Mouse (Mus musculus) embryo, embryonic 9.5 days (tissue): Measurements from ENCODE around the gene Cckbr.
A peak's percentile ranks its signal among the peaks of the same experiment; 100 is the strongest.

ENCODE experiments used
- DNase-seq: peaks from one replicate; pipeline ENCODE4 v3.0.0-alpha.2; 2017; ENCODE audit errors: extremely low spot score

Cckbr gene

DNA sequence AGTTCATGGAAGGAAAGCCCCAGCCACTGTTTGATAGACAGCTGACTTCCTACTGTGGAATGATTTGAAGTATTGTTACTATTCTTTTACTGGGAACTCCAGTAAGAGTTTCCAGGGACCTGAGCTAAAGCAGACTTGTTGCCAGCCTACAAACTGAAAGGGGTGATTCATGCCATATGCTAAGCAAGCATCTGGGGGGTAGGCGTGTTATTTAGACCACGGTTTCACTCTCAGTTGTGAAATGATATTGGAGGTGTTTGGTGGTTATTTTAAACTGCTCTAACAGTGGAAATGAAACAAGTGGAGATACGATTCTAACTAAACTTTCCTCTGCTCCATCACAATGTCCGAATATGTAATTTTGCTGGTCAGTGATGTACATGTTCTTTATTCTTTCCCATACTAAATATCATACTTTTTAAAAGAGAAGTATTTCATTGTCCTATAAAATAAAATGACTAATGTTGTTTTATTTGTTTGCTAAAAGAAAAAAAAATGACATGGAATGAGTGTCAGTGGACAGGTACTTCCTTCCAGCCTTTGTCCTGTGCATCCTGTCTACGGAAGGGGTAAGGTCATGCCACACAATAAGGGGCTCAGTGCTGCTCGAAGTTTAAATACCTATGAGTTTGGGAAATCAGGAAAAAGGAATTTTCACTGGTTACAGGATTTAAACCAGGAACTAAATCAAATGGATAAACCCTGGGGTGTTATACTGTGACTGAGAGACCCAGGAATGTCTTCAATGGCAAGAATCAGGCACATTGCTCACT is 61.8 kb downstream of the Cckbr start:
- DNase-seq, result no peak

DNA sequence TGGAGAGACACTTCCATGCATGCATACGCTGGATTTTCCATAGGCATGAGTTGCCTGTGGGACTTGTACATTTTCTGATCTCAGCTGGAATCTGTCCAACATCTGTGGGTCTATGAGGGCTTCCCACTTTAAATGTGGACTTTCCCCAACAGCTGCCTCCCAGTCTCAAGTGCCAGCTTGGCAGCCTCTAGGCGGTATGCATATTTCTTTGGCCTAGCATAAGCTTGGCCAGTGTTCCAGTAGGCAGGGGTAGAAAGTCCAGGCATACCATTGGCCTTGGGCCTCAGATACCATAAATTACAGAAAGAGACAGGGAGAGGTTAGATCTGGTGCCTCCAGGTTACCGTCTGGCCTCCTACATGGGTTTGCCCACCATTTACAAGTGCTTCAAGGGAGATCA is 72.3 kb downstream of the Cckbr start:
- no peak for DNase-seq

DNA sequence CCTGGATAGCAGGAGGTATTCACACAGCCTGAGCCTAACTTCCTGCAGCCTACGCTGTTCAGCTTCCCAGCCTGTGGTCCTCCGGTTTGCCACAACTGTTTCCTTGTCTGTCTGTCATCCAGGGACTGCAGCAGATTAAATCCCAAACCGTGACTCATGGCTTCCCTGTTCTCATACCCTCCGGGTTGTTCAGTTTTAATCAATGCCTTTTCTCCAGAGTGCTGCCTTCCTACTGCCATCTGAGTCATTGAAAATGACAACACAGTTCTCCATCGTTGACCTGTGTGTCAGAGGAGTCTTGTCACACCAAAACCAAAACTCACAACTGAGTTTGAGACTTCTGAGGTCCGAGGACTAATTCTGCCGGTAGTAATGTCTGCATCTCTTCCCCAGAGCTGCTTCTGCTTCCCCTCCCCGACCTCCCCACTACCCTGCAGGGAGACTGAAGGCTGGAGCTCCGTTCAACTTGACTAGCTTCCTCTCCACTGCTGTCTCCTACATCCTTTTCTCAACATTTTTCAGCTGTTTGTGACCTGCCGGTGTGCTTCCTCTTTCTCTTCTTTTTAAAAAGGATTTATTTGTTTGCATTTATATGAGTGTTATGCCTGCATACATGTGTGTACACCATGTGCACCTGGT is 73.4 kb downstream of the Cckbr start:
- DNase-seq, result no peak

DNA sequence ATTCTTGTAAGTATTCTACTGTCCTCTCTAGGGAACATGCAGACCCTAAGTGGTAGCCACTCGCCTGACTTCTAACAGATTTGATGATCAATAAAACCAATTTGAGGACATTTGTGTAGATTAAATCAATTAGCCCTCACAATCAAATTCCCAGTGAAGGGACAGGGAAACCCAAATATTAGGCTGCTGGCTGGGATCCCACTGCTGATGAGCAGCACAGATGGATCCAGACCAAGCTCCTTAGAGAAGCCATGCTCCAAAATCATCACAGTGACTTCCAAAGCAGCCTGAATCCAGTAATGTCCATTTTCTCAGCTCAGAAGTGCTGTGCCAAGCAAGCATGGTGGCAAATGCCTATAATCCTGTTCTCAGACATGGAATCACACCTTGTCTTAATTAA is 74.1 kb downstream of the Cckbr start:
- no peak for DNase-seq

DNA sequence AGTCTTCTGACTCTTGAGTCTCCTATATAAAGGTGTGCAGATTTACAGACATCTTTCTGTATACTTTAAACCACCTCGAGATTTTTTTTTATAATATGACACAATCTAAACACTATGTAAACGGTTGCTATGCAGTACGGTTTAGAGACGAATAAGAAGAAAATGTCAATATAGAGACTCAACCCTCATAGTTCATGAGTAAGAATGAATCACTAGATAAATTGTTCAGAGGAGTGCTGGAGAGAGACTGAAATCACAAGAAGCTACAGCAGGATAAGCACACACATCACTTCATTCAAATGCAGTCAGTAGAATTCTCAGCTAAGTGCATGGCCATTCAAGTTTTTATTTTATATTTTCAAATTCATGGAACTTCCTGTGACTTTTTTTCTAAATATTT is 76.5 kb downstream of the Cckbr start:
- no peak for DNase-seq

DNA sequence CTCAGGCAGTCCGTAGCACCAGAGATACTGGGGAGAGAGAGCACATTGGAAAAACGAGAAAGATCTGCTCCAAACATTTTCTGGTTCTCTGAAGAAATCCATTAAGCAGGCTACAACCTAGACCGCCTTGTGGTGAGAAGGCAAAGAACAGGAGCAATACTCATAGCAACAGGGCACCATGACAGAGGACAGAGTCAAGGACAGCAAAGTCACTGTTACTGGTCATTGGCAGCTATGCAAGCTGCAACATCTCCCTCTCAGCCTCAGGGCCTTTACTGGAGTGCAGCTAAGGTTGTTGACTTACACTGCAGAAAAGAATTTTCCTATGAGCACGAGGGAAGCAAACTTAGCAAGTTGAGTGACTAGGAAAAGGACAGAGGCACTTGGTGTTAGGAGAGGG is 81.7 kb downstream of the Cckbr start:
- no peak for DNase-seq

DNA sequence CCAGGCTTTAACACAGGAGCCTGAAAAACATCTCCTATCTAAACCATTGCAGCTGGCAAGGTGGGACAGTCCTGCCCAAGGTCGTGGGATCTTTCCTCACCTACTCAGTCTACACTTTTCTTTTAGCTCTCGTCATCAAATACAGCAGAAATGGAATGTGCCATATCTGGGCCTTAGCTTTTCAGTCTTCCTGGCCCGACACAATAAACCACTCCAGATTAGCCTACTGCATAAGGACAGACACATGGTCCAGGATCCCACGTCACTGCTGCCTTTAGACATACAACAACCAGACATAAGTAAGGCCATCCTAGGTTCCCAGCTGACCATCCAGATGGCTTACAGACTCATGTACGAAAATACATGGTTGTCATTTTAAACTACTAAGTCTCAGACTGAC is 84.6 kb downstream of the Cckbr start:
- DNase-seq, result no peak

DNA sequence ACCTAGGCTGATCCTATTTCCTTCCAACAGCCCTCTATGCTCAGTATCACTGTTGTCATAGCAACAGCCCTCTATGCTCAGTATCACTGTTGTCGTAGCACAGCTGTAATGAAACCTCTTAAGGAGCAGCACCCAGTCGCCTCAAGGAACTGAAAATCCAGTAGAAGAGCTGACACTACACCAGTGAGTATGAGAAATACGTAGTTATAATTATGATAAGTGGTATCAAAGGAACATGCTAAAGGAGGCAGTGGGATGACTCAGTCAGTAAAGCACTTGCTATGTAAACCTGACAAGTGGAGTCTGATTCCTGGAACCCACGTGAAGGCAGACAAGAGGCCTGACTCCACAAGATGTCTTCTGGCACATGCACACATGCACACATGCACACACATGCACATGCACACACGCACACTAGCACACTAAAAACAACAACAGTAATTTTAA is 88.3 kb downstream of the Cckbr start:
- no peak for DNase-seq

DNA sequence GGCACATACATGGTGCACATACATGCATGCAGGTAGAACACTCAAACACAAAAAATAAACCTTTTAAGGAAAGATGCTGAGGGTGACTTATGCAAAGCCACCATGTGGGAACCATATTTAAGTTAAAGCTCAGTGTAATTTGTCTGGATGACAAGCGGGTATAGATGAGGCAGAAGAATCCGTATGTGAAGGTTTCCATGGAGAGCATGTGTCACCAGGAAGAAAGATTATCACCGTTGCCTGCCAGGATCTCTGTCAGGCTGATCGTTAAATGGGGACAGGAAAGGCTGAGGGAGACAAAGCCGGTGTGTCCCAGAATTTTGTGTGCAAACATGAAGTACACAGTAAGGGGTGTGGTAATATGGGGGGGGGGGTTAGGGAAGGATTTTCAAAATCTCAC is 89.0 kb downstream of the Cckbr start:
- no peak for DNase-seq

DNA sequence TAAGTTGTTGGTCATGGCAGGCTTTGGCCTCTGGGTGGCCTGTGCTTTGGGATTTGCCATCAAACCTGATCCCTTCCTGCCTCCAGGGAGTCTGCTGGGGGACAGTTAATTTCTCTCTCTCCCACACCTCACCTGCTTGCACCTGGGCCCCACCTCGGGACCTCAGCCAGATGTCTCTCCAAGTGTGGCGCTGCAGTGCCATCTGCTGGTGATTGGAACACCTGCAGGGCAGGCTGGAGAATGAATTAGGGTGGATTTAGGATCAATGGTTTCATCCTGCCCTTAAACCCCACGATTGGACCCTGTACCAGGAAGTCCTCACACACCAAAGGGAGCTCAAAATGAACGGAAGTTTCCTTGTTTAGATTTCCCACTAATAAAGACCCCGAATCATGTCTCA is 89.6 kb downstream of the Cckbr start:
- peak; percentile 61 for DNase-seq

DNA sequence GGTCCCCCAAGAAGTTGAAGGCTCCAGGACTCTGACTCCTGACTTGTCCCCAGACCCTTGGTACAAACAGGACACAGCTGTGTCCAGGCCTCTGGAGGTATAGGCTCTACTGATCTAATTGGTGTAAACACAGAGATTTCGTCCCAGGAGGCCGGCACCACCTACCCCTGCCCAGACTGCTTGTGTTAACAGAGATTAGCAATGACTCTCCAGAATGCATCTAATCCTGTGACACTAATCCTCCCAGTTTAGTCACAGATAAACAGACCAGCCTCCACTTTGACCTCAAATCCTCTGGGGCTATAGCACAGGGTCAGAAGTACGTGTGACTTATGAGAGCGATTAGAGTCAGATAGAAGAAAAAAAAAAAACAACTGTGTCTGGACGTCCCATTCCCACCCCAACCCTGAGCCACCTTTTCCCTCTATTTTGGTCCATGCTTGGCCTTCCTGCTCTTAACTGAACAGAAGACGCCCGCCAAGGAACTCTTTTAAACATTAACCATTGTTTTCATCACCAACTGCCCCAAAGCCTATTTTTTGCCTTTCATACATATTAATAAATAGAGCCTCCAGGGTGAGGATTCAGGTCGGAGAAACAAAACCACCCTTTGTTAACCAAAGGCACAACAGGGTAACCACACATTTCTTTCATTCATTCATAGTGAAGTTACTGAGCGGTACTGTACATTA is 91.3 kb downstream of the Cckbr start:
- DNase-seq, result peak; percentile 14

DNA sequence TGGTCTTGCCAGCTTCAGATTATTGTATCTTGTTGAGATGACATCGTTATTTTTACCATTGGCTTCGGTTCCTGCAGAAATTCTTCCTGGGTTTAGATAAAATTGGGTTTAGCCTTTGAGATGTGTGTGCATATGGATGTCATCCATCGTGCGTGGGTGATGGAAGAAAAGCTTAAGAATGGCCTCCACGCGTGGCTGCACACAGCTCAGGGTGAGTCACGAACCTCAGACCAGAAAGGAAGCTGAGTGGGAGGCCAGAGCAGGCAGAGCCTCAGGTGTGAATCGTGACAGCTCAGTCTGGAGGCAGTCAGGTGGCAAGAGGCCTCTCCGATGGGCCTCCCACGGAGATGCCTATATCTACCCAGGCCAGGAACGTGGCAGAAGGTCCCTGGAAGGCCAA is 93.8 kb downstream of the Cckbr start:
- DNase-seq, result no peak

DNA sequence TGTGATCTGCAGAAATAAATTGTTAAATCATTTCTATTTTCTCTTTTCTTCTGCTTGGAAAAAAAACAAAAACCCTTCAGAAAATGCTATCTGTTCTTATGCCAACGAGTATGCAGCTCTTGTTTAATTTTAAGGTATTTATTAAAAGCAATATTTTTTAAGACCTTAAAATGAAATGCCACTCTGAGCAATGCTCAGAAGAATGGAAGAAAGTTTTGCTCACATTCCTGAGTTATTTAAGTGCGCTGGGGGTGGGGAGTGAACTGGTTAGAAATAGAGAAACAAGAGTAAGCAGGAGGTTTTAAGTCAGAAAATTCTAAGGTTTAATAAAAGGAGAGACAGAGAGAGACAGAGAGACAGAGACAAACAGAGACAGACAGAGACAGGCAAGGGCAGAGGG is 94.2 kb downstream of the Cckbr start:
- DNase-seq, result no peak

DNA sequence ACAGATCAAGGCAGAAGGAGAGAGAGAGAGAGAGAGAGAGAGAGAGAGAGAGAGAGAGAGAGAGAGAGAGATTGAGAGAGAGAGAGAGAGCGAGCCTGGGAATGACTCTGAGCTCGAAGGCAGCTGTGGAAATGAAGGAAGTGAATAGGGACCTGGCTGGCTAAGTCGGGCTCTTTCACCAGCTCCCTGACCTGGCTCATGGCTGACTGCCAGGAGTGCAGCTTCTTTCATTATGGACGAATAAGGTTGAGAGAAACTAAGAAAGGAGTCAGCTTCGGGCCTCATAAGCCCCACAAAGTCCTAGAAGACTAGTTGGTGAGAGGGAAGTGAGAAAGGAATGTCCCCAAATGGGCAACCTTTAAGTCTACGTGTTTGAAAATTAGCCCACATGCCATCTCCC is 94.7 kb downstream of the Cckbr start:
- peak; percentile 39 for DNase-seq
